Mouse (Mus musculus) heart, embryonic 15.5 days (tissue): ENCODE measurements around the gene Fbxo7. TPM values are rescaled to one million over a fixed set of nuclear protein-coding genes. Genes with fewer than 3 reads are reported as not detected.

Source experiments
- ATAC-seq: fragments of 200-750 bp; cut with Nextera tagmentation; replicated peaks from 2 replicates; pipeline ENCODE4 v1.8.0; 2017; ENCODE audit warnings: low read depth, moderate TSS enrichment; ENCODE audit not compliant: insufficient number of reproducible peaks, insufficient read depth, low FRiP score
- H3K27ac ChIP-seq: fragments of 300-500 bp; sonication (generic); 2 replicates; pipeline ENCODE4 v1.5.1; 2015; ENCODE audit warnings: mild to moderate bottlenecking, inconsistent platforms
- H3K27me3 ChIP-seq: fragments of 300-500 bp; sonication (generic); 2 replicates; pipeline ENCODE4 v1.6.1; 2015; ENCODE audit warnings: inconsistent platforms
- H3K36me3 ChIP-seq: fragments of 300-500 bp; sonication (generic); 2 replicates; pipeline ENCODE4 v1.6.1; 2015; ENCODE audit warnings: mild to moderate bottlenecking, inconsistent platforms
- H3K4me1 ChIP-seq: fragments of 300-500 bp; sonication (generic); replicated peaks from 2 replicates; pipeline ENCODE4 v1.6.1; 2015; ENCODE audit warnings: inconsistent platforms
- H3K4me2 ChIP-seq: fragments of 300-500 bp; sonication (generic); 2 replicates; pipeline ENCODE4 v1.6.1; 2015; ENCODE audit warnings: inconsistent platforms, mild to moderate bottlenecking, moderate library complexity
- H3K4me3 ChIP-seq: fragments of 300-500 bp; sonication (generic); 2 replicates; pipeline ENCODE4 v1.5.1; 2015; ENCODE audit warnings: mild to moderate bottlenecking, inconsistent platforms
- H3K9ac ChIP-seq: fragments of 300-500 bp; sonication (generic); 2 replicates; pipeline ENCODE4 v1.6.1; 2015; ENCODE audit warnings: mild to moderate bottlenecking, inconsistent platforms
- H3K9me3 ChIP-seq: fragments of 300-500 bp; sonication (generic); replicated peaks from 2 replicates; pipeline ENCODE4 v1.6.1; 2016; ENCODE audit warnings: inconsistent platforms
- WGBS: fragments of 180-500 bp; shearing (Covaris S2); methylation state at CpG from one replicate; pipeline ENCODE4 v1.1.7; 2015; ENCODE audit warnings: mixed read lengths; 5-methylcytosine and 5-hydroxymethylcytosine counted together
- polyA plus RNA-seq: library from polyadenylated mRNA; unstranded; fragments of >200 nt; fragmentation: Nextera tagmentation; extraction: Ambion mirVana; gene quantifications from 2 replicates; pipeline ENCODE4 v1.2.1, GENCODE M21; 2015

Fbxo7 gene
- polyA plus RNA-seq, 1 experiment from 2014 or later, result 18.2 TPM

GRCm38 (mm10) chr10:86091919-86092318 is 70.1 kb downstream of the Fbxo7 start:
- Histone ChIP-seq H3K9me3 (no peaks in the 10 kb centered on the region), H3K4me3 (no peak overlapping the region), H3K27ac (no peak overlapping the region), H3K9ac (no peak overlapping the region), H3K27me3 (no peaks in the 10 kb centered on the region), H3K36me3 (no peaks in the 10 kb centered on the region), H3K4me1 (peaks cover 7% of the 10 kb centered on the region; the same call in 1 of the 2 replicates), H3K4me2 (no peak overlapping the region)
- WGBS, result 45% methylated on average over 10 of the region's 10 CpGs
- ATAC-seq, result no peak

GRCm38 (mm10) chr10:86093109-86094035 is 71.6 kb downstream of the Fbxo7 start:
- H3K36me3 ChIP-seq, result no peaks in the 10 kb centered on the region
- no peaks in the 10 kb centered on the region for H3K9me3 ChIP-seq
- H3K27me3 ChIP-seq, result no peaks in the 10 kb centered on the region
- H3K9ac ChIP-seq, result no peak overlapping the region
- H3K4me1 ChIP-seq, result peaks cover 7% of the 10 kb centered on the region; the same call in 1 of the 2 replicates
- peak overlapping the region; percentile 18 for H3K4me2 ChIP-seq
- WGBS, result 42% methylated on average over 14 of the region's 14 CpGs
- H3K4me3 ChIP-seq, result no peak overlapping the region
- no peak for ATAC-seq
- H3K27ac ChIP-seq, result no peak overlapping the region

DNA sequence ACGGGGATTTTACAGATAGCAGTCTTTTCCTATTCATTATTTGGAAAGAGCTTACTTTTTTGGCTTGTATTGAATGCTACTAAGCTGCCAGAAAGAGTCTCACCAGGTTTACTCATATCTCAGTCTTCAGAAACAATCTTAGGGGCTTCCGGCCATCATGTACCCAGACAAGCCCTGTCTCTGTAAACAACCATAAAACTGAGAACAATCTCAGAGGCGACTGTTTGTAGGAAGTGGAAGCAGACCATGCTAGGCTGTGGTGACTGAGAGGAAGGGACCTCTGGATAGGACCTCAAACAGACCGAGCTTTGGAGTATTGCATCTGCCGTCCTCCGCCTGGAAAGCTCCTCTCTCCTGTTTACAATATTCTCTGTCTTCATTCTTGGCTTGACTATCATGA is 76.6 kb downstream of the Fbxo7 start:
- Histone ChIP-seq H3K9ac (no peak overlapping the region), H3K27me3 (no peaks in the 10 kb centered on the region), H3K9me3 (no peaks in the 10 kb centered on the region), H3K4me2 (no peak overlapping the region), H3K27ac (no peak overlapping the region), H3K36me3 (no peaks in the 10 kb centered on the region), H3K4me1 (peaks cover 4% of the 10 kb centered on the region; the same call in 1 of the 2 replicates), H3K4me3 (no peak overlapping the region)
- no peak for ATAC-seq
- WGBS, result 65% methylated on average over 6 of the region's 6 CpGs

DNA sequence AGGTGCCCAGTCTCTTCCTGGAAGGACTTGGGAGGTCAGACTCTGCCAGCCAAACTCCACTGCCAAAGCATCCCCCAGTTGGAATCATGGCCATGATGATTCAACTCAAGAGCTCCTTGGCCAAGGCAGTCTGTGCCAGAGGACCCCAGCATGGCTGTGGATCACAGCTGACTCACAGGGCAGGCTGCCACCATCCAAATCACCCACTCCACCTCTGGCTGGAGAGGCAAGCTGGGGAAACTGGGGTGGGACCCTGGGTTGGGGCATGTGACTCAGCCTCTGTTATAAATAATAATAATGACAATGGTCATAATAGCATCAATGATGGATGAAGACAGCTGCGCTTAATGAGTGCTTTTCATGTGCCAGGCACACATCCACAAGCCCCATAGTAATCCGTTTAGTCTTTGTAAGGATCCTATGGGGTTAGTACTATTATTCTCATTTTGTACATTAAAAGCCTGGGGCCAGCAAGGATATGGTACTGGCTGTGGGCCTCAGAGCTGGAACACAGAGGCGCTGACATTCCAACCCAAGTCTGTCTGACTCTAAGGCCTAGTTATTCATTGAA is 78.6 kb downstream of the Fbxo7 start:
- Histone ChIP-seq H3K9ac (no peak overlapping the region), H3K9me3 (no peaks in the 10 kb centered on the region), H3K36me3 (no peaks in the 10 kb centered on the region), H3K27ac (no peak overlapping the region), H3K4me3 (no peak overlapping the region), H3K27me3 (no peaks in the 10 kb centered on the region), H3K4me2 (no peak overlapping the region), H3K4me1 (no peaks in the 10 kb centered on the region)
- 83% methylated on average over 3 of the region's 3 CpGs for WGBS
- no peak for ATAC-seq

Other genes starting within 250 kb of the Fbxo7 start
- 37.5 and 44.3 TPM in 2 replicates for gene Pwp1, start 192.5 kb upstream of the Fbxo7 start, polyA plus RNA-seq
- gene Prdm4, start 104.8 kb upstream of the Fbxo7 start, polyA plus RNA-seq, result 7.9 and 10.3 TPM in 2 replicates
- not detected in 2 replicates for gene Ascl4, start 94.3 kb upstream of the Fbxo7 start, polyA plus RNA-seq
- 110 and 131 TPM in 2 replicates for gene Rtcb, start 64.1 kb upstream of the Fbxo7 start, polyA plus RNA-seq
- 0.24 TPM in 1 of 2 replicates, not detected in the other for gene Bpifc, start 10.1 kb upstream of the Fbxo7 start, polyA plus RNA-seq